Mouse (Mus musculus) T-helper 17 cell (primary cell): ENCODE measurements around the gene Sema3a.
"Not testable (repeated sequence)": the region's sequence is repeated elsewhere in the genome, so short reads cannot be mapped to it uniquely, and the experiment has no call there.

Experiments
- in situ Hi-C, 2 experiments: fragments of 300-600 bp; cut with MboI, MseI; formaldehyde crosslinking; loops; 1 replicate in 1 of 2; 2 replicates in 1 of 2; pipeline ENCODE4 v1.15.1; 2025; ENCODE audit warnings: high pct_unique_total_duplicates in 2 of 2

The Sema3a gene

DNA sequence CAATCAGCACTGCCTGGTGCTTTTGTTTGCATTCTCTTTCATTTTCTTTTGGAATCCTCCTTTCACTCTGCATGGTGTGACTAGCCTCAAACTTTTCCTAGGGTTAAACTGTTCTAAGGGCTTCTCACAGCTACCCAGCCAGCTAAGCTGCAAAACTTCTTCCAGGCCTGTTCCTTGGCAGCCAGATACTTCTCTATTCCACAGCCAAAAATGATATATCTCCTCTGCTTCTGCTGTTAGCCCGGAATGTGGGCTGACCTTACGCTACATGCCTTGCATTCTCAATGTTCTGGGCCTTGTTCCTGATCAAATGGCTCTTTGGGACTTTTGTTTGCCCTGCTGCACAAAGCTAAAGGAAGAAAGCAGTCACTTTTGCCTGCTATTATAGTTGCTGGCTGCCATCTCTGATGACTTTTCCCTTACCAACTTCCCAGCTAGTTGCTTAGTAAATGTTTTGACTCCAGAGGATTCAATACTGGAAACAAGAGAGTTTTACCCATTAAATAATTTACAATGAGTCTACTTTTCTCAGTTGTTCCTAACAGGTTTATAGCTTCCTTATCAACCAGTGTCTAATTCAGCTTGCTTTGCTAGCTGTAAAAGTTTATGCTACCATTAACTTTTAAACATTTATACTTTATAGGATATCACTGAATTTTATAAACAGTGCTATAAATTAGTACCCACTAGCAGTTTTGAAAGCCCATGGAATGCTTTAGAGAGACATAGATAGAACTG lies 422.4 kb downstream of the Sema3a start:
- in situ Hi-C loops: loop anchor here in 1 of 2 experiments (25.0 kb wide), 1 partner anchor 1835 kb away; no protein-coding TSS in a partner anchor

DNA sequence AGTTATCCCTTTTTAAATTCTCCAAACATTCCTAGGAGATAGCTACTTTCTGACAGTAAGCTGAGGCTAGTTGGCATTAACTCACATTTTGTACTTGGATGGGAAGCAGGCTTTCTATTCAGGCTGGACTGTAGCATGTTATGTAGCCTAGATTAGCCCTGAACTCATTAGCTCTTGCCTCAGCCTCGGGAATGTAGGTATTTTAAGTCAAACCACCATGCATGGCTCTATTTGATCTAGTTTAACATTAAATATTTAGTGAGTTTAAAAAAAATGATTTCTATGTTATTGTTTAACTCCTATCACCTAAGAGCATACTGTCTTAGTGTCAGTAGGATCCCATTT lies 423.0 kb downstream of the Sema3a start:
- in situ Hi-C loops: loop anchor here in 1 of 2 experiments (25.0 kb wide), 1 partner anchor 1836 kb away; no protein-coding TSS in a partner anchor

DNA sequence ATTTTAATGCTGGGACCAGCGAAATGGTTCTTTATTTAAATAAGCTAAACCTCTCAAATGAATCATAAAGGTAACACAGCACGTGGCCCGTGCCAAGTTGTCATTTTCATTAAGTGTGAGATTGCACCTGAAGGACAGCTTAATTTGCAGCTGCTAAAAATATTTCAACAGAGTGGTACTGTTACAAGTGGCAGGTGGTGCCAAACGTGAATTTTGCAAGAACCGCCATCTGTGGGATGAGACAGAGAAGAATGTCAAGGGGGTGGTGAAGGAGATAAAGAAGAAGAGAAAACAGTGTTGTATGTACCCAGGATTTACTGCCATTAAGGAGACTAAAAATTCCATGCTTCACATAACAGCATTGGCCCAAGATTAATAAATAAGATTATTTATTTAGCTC lies 423.9 kb downstream of the Sema3a start:
- in situ Hi-C loops: loop anchor here in 1 of 2 experiments (25.0 kb wide), 1 partner anchor 1837 kb away; no protein-coding TSS in a partner anchor

DNA sequence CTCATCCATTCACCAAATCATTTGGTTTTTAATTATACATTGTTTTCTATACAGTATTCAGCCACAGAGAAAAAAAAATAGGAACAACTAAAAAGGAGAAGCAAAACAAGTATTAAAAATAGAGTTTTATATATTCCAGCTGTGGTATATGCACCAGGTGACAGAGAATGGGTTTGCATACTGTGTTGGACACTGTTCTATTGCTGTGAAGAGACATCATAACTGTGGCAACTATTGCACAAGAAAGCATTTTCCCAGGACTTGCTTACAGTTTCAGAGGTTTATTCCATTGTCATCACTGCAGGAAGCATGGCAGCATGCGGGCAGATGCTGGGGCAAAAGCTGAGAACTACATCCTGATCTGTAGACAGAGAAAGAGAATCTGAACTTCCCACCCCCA lies 425.7 kb downstream of the Sema3a start:
- in situ Hi-C loops: loop anchor here in 1 of 2 experiments (10.0 kb wide), 1 partner anchor 964 kb away; the partner anchor contains the start of gene Pclo

- in situ Hi-C loops: loop anchor here in 1 of 2 experiments (10.0 kb wide), 1 partner anchor 958 kb away; the partner anchor contains the start of gene Pclo
Measured at GRCm38 (mm10) chr5:13557257-13557656, 432.0 kb downstream of the Sema3a start.

GRCm38 (mm10) chr5:13573867-13574266 lies 448.7 kb downstream of the Sema3a start:
- in situ Hi-C loops: no loop called here

GRCm38 (mm10) chr5:13579123-13579522 lies 453.9 kb downstream of the Sema3a start:
- in situ Hi-C loops: no loop called here

GRCm38 (mm10) chr5:13585559-13586207 lies 460.5 kb downstream of the Sema3a start:
- in situ Hi-C loops: no loop called here

DNA sequence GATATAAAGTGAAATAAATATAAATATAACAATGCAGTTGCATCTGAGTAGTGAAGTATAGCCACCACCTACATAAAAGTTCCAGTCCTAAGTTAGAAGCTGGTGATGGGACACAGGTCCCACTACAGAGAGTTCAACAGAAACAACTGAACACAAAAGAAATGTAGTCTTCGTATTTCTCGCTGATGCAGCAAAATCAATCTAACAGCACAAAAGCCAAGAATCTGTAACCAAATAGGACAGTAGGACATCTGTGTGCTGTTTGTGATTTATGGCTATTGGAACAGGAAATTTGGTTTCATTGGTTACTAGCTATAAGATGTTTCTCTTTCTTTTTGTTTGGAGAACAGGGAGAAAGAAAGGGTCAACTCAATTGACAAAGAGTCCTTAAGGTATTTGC lies 469.2 kb downstream of the Sema3a start:
- in situ Hi-C loops: no loop called here

DNA sequence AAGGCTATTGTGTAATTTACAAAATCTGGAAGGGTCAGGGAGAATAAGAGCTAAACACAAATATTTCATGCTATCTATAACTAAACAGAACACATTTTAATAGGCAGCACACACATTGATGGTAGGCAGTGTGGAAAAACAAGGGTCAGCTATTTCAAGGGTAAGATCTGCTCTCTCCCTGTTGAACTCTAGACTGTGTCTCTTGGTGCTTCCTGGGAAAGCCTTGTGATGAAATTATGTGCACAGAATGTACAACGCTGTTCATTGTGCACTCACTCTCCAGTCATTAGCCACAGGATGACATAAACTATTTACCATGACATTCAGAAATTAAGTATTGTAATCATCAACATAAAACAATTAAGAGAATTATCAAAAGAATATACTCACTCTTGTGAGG lies 486.4 kb downstream of the Sema3a start:
- in situ Hi-C loops: no loop called here

- in situ Hi-C loops: no loop called here
Measured at GRCm38 (mm10) chr5:13612088-13612487, 486.9 kb downstream of the Sema3a start.

- in situ Hi-C loops: not testable (repeated sequence)
Measured at GRCm38 (mm10) chr5:13614575-13614974, 489.4 kb downstream of the Sema3a start.

DNA sequence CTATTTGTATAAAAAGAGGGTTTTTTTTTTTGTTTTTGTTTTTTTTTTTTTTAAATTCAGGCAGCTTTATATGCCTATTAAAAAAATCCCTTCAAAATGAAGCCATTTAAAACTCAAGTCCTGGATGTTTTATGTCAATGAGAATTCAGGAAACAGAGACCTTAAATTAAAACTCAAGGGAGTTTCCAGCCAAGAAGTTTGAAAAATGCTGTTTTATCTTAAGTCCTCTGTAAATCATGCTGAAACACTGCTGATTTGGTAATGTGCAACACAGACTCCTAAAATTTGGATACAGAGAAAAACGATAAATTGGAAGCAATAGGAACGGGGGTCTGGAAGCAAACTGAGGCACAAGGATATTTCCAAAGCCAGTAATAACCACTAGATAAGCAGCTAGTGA lies 490.7 kb downstream of the Sema3a start:
- in situ Hi-C loops: no loop called here

DNA sequence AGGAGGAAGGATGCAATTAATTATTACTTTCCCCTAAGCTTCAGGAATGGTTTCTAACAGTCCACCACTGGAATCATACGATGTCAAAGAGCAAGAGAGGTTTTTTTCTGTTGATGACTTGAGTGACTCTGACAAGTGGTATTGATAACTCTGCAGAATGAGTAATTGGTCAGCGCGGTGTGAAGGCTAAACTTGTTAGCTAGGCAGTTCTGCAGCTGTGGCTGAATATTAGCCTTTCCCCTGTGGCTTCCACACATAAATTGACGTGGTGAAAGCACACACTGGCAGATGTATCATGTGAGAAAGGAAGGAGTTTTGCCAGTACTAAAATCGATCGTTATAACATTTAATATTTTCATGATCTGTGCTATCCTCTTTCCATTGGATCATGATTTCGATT lies 497.4 kb downstream of the Sema3a start:
- in situ Hi-C loops: no loop called here

GRCm38 (mm10) chr5:13624754-13625153 lies 499.5 kb downstream of the Sema3a start:
- in situ Hi-C loops: loop anchor here (5.0 to 25.0 kb wide), 2 partner anchors 1062 to 1587 kb away; no protein-coding TSS in a partner anchor

DNA sequence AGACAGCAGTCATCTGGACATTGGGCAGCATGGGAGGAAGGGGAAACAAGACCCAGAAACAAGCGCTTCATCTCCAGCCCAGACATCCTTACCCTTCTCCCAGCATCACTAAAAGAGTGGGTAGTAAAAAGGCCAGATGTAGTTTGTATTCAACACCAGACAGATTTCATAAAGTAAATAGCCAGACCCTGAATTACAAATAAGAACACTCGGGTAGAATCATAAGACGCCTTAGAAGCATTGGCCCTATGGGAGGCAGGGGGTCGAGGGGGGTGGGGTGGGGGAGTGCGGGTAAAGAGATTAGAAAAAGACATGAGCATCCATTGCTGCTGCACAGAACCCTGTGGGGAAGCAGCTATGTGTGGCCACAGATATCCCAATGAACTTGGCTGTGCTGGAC lies 500.9 kb downstream of the Sema3a start:
- in situ Hi-C loops: loop anchor here (5.0 to 25.0 kb wide), 2 partner anchors 1064 to 1589 kb away; no protein-coding TSS in a partner anchor

DNA sequence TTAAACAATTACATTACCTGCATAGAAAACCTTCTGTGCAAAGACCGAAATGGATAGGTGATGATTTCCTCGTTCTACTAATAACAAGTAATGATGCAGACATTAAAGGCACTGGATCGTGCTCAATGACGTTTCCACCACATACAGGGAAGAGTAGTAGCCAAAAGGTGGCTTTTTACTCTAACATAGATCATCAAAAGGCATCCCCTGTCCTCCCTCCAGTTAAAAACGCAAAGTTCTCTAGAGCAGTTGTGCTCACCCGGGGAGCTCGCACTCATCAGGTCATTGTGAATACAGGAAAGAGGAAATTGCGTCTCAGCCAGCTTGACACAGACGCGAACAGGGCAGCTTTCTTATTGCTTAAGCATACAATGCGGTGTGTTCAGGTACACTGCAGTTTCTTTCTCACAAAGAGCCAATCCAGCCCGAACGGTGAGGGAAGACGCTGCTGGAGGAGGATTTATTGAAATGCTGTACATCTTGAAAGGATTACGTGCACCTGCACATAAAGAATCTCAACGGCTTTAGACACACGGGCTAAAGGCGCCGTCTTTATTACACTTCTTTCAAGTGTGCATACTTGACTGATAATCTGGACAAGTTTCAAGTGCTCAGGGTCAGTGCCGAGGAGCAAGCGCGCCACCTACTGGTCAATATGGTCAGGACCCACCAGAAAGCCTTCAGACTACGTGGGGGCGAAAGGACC lies 503.5 kb downstream of the Sema3a start:
- in situ Hi-C loops: loop anchor here (5.0 to 25.0 kb wide), 2 partner anchors 1066 to 1591 kb away; no protein-coding TSS in a partner anchor

DNA sequence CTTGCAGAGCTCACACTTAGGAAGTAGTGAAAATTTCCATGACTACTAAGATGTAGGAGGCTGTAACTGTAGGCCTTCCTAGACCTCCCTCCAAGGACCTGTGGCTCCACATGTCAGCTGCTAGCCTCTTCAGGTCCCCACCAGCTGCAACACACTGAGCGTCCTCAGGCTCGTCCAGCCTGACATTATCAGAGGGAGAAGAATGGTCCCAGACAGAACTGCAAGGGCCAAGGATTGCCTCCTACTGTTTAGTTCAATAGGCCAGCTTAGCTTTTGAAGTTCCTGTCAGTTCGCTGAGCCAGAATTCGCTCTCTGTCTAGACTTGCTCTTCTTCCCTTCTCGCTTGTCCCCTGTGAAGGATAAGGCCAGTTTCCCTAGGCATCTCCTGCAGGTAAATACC lies 504.7 kb downstream of the Sema3a start:
- in situ Hi-C loops: loop anchor here (5.0 to 25.0 kb wide), 2 partner anchors 1068 to 1593 kb away; no protein-coding TSS in a partner anchor

GRCm38 (mm10) chr5:13630692-13631091 lies 505.5 kb downstream of the Sema3a start:
- in situ Hi-C loops: loop anchor here in 1 of 2 experiments (25.0 kb wide), 1 partner anchor 1593 kb away; no protein-coding TSS in a partner anchor

- in situ Hi-C loops: loop anchor here in 1 of 2 experiments (25.0 kb wide), 1 partner anchor 1599 kb away; no protein-coding TSS in a partner anchor
Measured at GRCm38 (mm10) chr5:13636237-13636636, 511.0 kb downstream of the Sema3a start.
